Mouse (Mus musculus) liver, embryonic 15.5 days (tissue): ENCODE measurements around the gene Gp1ba. TPM values are rescaled to one million over a fixed set of nuclear protein-coding genes. Genes with fewer than 3 reads are reported as not detected.

Source experiments
- ATAC-seq: fragments of 200-750 bp; cut with Nextera tagmentation; 2 replicates; pipeline ENCODE4 v1.8.0; 2017; ENCODE audit warnings: moderate number of reproducible peaks, mild to moderate bottlenecking, moderate library complexity; ENCODE audit not compliant: insufficient read depth
- H3K27ac ChIP-seq: fragments of 300-500 bp; sonication (generic); replicated peaks from 2 replicates; pipeline ENCODE4 v1.5.1; 2015; ENCODE audit warnings: mild to moderate bottlenecking, inconsistent platforms
- H3K27me3 ChIP-seq: fragments of 300-500 bp; sonication (generic); 2 replicates; pipeline ENCODE4 v1.6.1; 2015; ENCODE audit warnings: mild to moderate bottlenecking, inconsistent platforms
- H3K36me3 ChIP-seq: fragments of 300-500 bp; sonication (generic); replicated peaks from 2 replicates; pipeline ENCODE4 v1.6.1; 2015; ENCODE audit warnings: moderate library complexity, mild to moderate bottlenecking, inconsistent platforms
- H3K4me1 ChIP-seq: fragments of 300-500 bp; sonication (generic); replicated peaks from 2 replicates; pipeline ENCODE4 v1.6.1; 2015; ENCODE audit warnings: inconsistent platforms
- H3K4me2 ChIP-seq: fragments of 300-500 bp; sonication (generic); 2 replicates; pipeline ENCODE4 v1.6.1; 2015; ENCODE audit warnings: moderate library complexity, mild to moderate bottlenecking, inconsistent platforms
- H3K4me3 ChIP-seq: fragments of 300-500 bp; sonication (generic); replicated peaks from 2 replicates; pipeline ENCODE4 v1.5.1; 2015; ENCODE audit warnings: mild to moderate bottlenecking, inconsistent platforms
- H3K9ac ChIP-seq: fragments of 300-500 bp; sonication (generic); 2 replicates; pipeline ENCODE4 v1.6.1; 2015; ENCODE audit warnings: moderate library complexity, mild to moderate bottlenecking, inconsistent platforms
- H3K9me3 ChIP-seq: fragments of 300-500 bp; sonication (generic); replicated peaks from 2 replicates; pipeline ENCODE4 v1.6.1; 2016; ENCODE audit warnings: inconsistent platforms
- WGBS: fragments of 180-500 bp; shearing (Covaris S2); methylation state at CpG from one replicate; pipeline ENCODE4 v1.1.7; 2015; ENCODE audit warnings: mixed read lengths; ENCODE audit not compliant: insufficient replicate concordance; 5-methylcytosine and 5-hydroxymethylcytosine counted together
- polyA plus RNA-seq: library from polyadenylated mRNA; unstranded; fragments of >200 nt; fragmentation: Nextera tagmentation; extraction: Ambion mirVana; gene quantifications from 2 replicates; pipeline ENCODE4 v1.2.1, GENCODE M21; 2015

Gene Gp1ba
- polyA plus RNA-seq, 1 experiment from 2014 or later, result 2.6 TPM

DNA sequence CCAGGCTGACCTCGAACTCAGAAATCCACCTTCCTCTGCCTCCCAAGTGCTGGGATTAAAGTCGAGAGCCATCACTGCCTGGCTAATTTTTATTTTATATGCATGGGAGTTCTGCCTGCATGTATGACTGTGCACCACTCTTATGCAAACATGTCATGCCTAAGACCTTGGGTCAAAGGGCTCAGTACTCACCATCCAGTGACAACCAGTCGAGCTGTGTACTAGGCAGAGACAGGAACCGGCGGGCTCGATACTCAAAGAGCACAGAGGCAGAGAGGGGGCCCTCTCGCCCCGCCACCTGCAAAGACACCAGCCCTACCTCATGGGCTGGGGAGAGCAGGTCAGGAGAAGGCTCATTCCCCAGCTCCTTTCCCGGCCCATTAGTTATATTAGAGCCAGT is 39.2 kb downstream of the Gp1ba start:
- ATAC-seq, result peak; percentile 61

DNA sequence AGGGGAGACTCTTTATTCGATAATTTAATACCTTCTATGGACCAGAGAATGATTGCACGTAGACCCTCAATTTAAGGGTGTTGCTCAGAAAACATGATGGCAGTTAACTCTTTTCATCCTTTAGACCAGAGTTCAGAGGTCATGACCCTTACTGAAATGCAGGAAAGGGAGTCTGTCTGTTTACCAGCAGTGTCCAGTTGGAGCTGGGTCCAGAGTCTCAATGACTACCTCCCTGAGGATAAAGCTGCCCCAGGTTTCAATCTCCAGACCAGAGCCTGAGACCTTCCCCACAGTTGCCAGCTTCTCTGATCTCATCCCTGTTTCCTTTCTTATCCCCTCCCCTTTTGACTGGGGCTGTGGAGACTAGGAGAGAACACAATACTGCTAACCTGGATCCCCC is 39.7 kb downstream of the Gp1ba start:
- H3K4me2 ChIP-seq, result no peak overlapping the region
- WGBS, result 73% methylated on average over 2 of the region's 2 CpGs
- no peaks in the 10 kb centered on the region for H3K9me3 ChIP-seq
- peaks cover 36% of the 10 kb centered on the region for H3K36me3 ChIP-seq
- H3K27me3 ChIP-seq, result no peaks in the 10 kb centered on the region
- peaks cover 26% of the 10 kb centered on the region for H3K4me1 ChIP-seq
- H3K4me3 ChIP-seq, result no peak overlapping the region
- peak overlapping the region; percentile 73 for H3K27ac ChIP-seq
- peak; percentile 54 for ATAC-seq
- no peak overlapping the region for H3K9ac ChIP-seq

More for the DNA sequence above, 39.2 kb downstream of the Gp1ba start:
- no peak overlapping the region for H3K4me3 ChIP-seq
- H3K4me2 ChIP-seq, result no peak overlapping the region
- WGBS, result 61% methylated on average over 9 of the region's 9 CpGs
- H3K4me1 ChIP-seq, result peaks cover 26% of the 10 kb centered on the region
- H3K36me3 ChIP-seq, result peaks cover 32% of the 10 kb centered on the region
- no peaks in the 10 kb centered on the region for H3K27me3 ChIP-seq
- no peaks in the 10 kb centered on the region for H3K9me3 ChIP-seq
- no peak overlapping the region for H3K9ac ChIP-seq
- H3K27ac ChIP-seq, result peak overlapping the region; percentile 73

DNA sequence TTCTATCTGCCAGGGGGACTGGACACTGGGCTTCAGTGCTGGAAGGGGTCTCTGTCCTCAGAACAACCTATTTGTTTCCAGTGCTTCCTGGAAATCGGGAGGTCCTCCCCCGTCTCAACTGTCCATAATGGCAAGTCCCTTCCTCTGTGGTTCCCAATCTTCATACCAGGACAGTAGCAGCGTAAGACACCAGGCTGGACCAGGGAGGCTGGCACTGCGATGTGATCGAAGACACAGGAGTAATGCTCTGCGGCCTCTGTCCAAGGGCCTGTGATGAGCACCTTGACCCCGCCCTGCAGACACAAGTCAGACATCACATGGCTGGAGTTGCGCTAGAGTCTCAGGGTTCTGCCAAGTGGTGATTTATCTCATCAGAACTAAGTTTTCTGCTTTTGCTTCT is 40.4 kb downstream of the Gp1ba start:
- no peaks in the 10 kb centered on the region for H3K9me3 ChIP-seq
- no peak for ATAC-seq

DNA sequence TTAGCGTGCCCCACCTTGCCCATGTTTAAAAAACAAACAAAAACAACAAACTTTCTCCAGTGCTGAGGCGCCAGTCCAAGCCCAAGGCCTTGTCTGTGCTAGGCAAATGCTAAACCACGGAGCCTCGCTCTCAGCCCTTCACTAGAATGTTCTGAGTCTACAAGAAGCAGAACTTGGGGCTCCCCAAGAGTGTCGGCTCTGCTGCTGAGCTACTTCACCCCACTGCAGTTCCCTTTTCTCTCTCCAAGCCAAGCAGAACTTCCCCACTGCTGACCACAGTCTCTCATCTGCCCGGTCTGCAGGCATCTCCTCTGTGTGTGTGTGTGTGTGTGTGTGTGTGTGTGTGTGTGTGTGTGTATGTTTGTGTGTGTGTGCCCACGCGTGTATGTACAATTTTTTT is 41.0 kb downstream of the Gp1ba start:
- H3K27me3 ChIP-seq, result no peaks in the 10 kb centered on the region
- H3K9me3 ChIP-seq, result no peaks in the 10 kb centered on the region
- no peak overlapping the region for H3K4me2 ChIP-seq
- peaks cover 30% of the 10 kb centered on the region for H3K36me3 ChIP-seq
- 35% methylated on average over 8 of the region's 8 CpGs for WGBS
- H3K4me1 ChIP-seq, result peaks cover 26% of the 10 kb centered on the region
- no peak overlapping the region for H3K9ac ChIP-seq
- ATAC-seq, result no peak
- no peak overlapping the region for H3K4me3 ChIP-seq
- H3K27ac ChIP-seq, result peak overlapping the region; percentile 14; the same call in 1 of the 2 replicates

More for the DNA sequence above, 40.4 kb downstream of the Gp1ba start:
- WGBS, result 81% methylated on average over 8 of the region's 8 CpGs
- Histone ChIP-seq H3K9ac (no peak overlapping the region), H3K36me3 (peaks cover 30% of the 10 kb centered on the region), H3K27ac (peak overlapping the region; percentile 64; the same call in 1 of the 2 replicates), H3K27me3 (no peaks in the 10 kb centered on the region), H3K4me3 (no peak overlapping the region), H3K4me1 (peaks cover 26% of the 10 kb centered on the region), H3K4me2 (no peak overlapping the region)

DNA sequence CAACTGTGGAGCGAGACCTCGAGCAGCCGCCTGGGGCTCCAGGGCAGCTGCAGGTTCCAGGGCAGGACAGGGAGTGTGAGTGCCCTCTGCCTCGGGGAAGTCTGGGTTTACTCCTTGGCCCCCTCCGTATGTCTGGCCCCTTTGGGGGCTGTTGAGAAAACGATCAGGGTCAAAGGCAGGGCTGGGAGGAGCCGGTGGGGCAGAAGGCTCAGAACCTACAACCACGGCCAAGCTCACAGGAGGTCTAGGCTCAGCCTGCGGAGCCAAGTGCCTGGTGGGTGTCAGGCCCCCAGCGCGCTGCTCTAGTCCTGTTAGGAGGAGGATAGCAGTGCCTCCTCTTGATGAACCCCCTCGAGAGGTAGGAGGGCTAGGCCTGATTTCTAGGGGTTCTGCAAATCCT is 42.2 kb downstream of the Gp1ba start:
- WGBS, result 75% methylated on average over 12 of the region's 12 CpGs
- Histone ChIP-seq H3K4me2 (no peak overlapping the region), H3K36me3 (peaks cover 27% of the 10 kb centered on the region), H3K9me3 (no peaks in the 10 kb centered on the region), H3K4me3 (no peak overlapping the region), H3K27me3 (no peaks in the 10 kb centered on the region), H3K4me1 (peaks cover 26% of the 10 kb centered on the region), H3K27ac (no peak overlapping the region), H3K9ac (no peak overlapping the region)
- no peak for ATAC-seq

DNA sequence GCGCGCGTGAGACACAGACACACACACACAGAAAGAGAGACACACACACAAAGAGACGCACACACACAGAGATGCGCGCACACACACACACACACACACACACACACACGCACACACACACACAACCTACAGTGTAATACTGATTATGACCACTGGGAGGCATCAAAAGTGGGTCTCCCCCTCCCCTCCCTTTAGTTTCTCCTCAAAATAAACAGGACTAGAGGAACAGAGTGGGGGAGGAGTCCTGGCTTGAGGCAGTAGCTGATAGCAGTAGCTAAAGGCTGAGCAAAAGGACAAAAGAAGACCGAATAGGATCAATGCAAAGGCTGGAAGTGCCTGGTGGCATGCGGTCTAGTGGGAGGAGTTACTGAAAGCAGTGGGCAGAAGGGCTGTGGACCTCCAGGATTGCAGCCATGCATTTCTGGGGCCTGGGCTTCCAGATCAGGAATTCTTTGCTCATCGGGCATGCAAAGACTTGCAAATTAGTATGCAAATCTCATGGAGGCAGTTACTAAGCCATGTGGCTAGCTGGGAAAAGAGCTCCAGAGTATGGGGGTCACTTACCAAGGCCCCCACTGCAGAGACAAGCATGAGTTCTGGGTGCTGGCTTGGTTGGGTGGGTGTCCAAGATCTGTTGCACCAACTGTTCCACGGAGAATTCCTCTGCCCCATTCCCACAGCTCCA is 43.1 kb downstream of the Gp1ba start:
- ATAC-seq, result no peak
- 54% methylated on average over 11 of the region's 11 CpGs for WGBS
- peaks cover 34% of the 10 kb centered on the region for H3K4me1 ChIP-seq
- peaks cover 19% of the 10 kb centered on the region for H3K36me3 ChIP-seq
- no peak overlapping the region for H3K4me2 ChIP-seq
- no peak overlapping the region for H3K4me3 ChIP-seq
- no peaks in the 10 kb centered on the region for H3K27me3 ChIP-seq
- H3K9ac ChIP-seq, result no peak overlapping the region
- no peak overlapping the region for H3K27ac ChIP-seq
- no peaks in the 10 kb centered on the region for H3K9me3 ChIP-seq

DNA sequence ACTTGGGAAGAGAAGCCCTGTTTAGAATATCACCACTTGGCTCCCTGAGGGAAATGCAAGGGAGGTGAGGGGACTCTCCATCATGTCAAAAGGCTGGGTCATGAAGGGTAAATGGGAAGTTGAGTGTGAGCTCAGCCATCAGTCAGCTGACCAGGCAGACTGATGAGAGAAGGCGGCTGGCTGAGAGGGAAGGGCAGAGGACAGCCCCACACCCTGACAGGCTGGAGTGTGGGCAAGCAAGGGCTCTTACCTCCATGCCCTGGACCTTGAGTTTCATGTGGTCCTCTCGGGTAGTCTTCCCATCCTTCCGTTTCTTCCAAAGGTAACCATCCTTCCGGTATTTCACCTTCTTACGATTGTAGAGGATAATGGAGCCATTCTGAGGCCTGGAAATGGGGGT is 44.7 kb downstream of the Gp1ba start:
- Histone ChIP-seq H3K27ac (no peak overlapping the region), H3K4me1 (peaks cover 47% of the 10 kb centered on the region), H3K9me3 (no peaks in the 10 kb centered on the region), H3K27me3 (no peaks in the 10 kb centered on the region), H3K36me3 (peaks cover 19% of the 10 kb centered on the region), H3K4me2 (no peak overlapping the region), H3K9ac (no peak overlapping the region), H3K4me3 (no peak overlapping the region)
- 62% methylated on average over 5 of the region's 5 CpGs for WGBS
- ATAC-seq, result no peak

DNA sequence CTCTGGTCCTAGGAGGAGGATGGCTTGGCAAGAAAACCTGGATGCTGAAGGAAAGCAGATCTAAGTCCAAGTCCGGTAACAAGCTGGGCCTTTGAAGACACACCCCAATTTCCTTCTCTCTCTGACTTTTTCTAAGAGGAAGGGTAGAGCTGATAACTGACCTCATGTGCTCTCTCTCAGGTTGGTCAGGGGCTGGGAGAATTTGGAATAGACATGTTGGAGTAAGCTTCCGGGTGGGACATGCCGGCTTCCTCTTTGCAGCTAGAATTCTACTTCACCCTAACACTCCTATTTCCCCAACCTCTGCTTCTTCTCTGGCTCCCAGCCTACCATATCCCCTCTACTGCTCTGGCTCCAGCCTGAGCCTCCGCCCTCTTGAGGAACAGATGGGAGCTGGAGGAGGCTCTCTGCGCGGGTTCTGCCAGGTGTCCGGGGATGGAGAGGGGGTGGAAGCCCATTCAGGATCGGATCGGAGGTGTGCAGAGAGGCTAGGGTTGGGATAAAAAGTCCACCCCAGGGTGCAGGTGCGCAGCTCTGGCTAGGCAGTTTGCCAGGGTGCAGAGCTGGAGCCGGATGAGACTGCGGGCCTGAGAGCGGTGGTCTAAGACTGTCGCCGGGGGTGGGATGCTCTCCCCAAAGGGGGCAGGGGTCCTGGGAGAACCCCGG is 48.1 kb downstream of the Gp1ba start:
- 1% methylated on average over 16 of the region's 16 CpGs for WGBS
- Histone ChIP-seq H3K4me1 (peaks cover 36% of the 10 kb centered on the region), H3K27ac (peak overlapping the region; percentile 76), H3K9me3 (no peaks in the 10 kb centered on the region), H3K4me2 (peak overlapping the region; percentile 89), H3K36me3 (peaks cover 10% of the 10 kb centered on the region), H3K9ac (peak overlapping the region; percentile 76), H3K27me3 (0 out of 2 replicates have a peak, but pooled peaks cover 7% of the 10 kb centered on the region), H3K4me3 (peak overlapping the region; percentile 74)
- no peak for ATAC-seq

DNA sequence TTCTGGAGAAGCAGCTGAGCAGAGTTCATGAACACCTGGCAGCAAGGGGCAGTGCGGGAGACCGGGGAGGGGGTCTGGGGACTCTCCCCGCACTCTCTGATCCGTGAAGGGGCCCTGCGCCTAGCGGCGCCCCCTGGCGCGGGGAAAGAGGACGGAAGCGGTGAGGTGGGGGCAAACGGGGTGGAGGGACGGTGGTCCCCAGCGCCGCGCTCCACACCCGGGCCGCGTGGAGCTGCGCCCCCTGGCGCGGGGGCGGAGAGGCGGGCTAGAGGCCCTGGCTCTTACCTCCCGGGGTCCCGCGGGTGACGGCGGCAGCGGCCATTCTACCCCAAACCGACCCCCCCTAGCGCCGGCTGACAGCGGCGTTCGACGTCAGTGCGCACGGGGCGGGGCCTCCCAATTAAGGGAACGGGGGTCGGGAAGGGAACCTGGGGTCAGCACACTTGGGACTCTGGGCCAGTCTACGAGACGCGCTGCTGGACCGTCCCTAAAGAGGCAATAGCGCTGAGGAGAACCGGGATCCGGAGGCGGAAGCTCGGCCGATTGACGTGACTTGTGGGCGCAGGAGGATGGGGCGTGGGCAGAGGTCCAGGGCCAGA is 48.8 kb downstream of the Gp1ba start, which contains the start of gene Camta2:
Gene Camta2 (minus strand): TSS at position 505 of the 599 bp plus-strand sequence.
- peak within 1 kb of the TSS; percentile 76 for H3K27ac ChIP-seq
- 0 out of 2 replicates have a peak, but pooled peaks cover 12% of the 10 kb centered on the region for H3K27me3 ChIP-seq
- peaks cover 8% of the 10 kb centered on the region for H3K36me3 ChIP-seq
- peak; percentile 62 for ATAC-seq
- peak within 1 kb of the TSS; percentile 89 for H3K4me2 ChIP-seq
- H3K9ac ChIP-seq, result peak within 1 kb of the TSS; percentile 76
- under 1% methylated on average over 55 of the region's 55 CpGs for WGBS
- peak within 1 kb of the TSS; percentile 74 for H3K4me3 ChIP-seq
- H3K9me3 ChIP-seq, result no peaks in the 10 kb centered on the region
- H3K4me1 ChIP-seq, result peaks cover 29% of the 10 kb centered on the region

DNA sequence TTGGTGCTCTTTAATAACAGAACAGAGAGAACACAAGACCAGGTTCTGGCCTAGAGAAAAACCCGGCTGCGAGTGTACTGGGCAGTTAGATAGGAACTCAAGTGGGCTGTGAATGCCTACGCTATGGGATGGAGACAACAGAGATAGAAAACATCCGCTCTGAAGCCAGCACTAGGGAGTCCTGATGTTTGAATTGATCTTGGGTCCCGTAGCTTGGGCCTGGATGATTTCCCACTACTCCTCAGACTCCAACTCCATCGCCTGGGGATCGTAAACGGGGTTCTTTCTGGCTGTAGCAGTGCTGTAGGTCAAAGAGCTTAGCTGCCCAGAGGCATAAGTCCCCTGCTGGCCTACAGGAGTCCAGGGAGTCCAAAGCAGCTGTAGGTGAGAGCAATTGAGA is 49.5 kb downstream of the Gp1ba start:
- H3K36me3 ChIP-seq, result 0 out of 2 replicates have a peak, but pooled peaks cover 1% of the 10 kb centered on the region
- no peaks in the 10 kb centered on the region for H3K9me3 ChIP-seq
- H3K27ac ChIP-seq, result peak overlapping the region; percentile 76
- no peak for ATAC-seq
- 0 out of 2 replicates have a peak, but pooled peaks cover 13% of the 10 kb centered on the region for H3K27me3 ChIP-seq
- peak overlapping the region; percentile 74 for H3K4me3 ChIP-seq
- H3K9ac ChIP-seq, result peak overlapping the region; percentile 76; the same call in 1 of the 2 replicates
- H3K4me2 ChIP-seq, result peak overlapping the region; percentile 89
- WGBS, result 30% methylated on average over 8 of the region's 8 CpGs
- peaks cover 27% of the 10 kb centered on the region for H3K4me1 ChIP-seq

DNA sequence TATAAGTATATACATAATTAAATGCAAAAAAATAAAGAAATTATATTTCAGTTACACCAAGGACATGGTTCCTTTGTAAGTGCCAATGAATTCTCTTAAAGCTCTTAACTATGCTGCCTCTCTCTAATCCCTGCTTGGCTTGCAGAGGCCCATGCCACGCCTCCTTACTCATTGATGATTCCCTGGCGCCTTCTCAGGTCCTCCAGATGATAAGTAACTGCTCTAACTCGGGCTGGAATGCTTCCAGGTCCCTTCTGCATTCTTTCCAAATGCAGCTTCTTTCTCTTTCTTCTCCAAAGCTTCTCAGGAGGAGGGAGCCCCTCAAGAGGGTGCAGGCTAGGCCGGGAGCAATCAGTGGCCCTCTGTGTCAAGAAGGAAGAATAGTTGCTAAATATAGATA is 50.7 kb downstream of the Gp1ba start:
- peaks cover 27% of the 10 kb centered on the region for H3K4me1 ChIP-seq
- 49% methylated on average over 4 of the region's 4 CpGs for WGBS
- no peaks in the 10 kb centered on the region for H3K36me3 ChIP-seq
- H3K27ac ChIP-seq, result no peak overlapping the region
- H3K27me3 ChIP-seq, result 0 out of 2 replicates have a peak, but pooled peaks cover 13% of the 10 kb centered on the region
- H3K9ac ChIP-seq, result no peak overlapping the region
- ATAC-seq, result no peak
- no peak overlapping the region for H3K4me2 ChIP-seq
- H3K9me3 ChIP-seq, result no peaks in the 10 kb centered on the region
- H3K4me3 ChIP-seq, result no peak overlapping the region
